11 mouse cellular contexts compared by ENCODE assay signal in genomic region chr6:87789791-87790190, GRCm38 (mm10). TPM values are rescaled to one million over a fixed set of nuclear protein-coding genes. Genes with fewer than 3 reads are reported as not detected.
DNase-seq lines count a peak whose midpoint lies in the region; ATAC-seq and TF ChIP-seq lines count a peak whose summit lies in the region.
"Had no signal": no experiment of that assay in that cellular context is flagged by ENCODE, and none has a peak within 500 bp of the region (broad histone marks: within the 10 kb centered on the region; RNA-seq: fewer than 3 reads in every experiment).

No protein-coding gene starts in this region.

- ATAC-seq in kidney, embryonic 14.5 days (ENCODE audit: low FRiP score, low TSS enrichment), result no peak
- ATAC-seq in liver, embryonic 12.5 days, result no peak
- ATAC-seq in stomach, postnatal 0 days (ENCODE audit: low FRiP score, low TSS enrichment), result peak; percentile 15; the same call in 1 of the 2 replicates

- DNase-seq in kidney, postnatal 36 days, result no peak
- DNase-seq in testis, postnatal 10 days (ENCODE audit: low spot score), result peak; percentile 36
- DNase-seq in testis, postnatal 14 days (ENCODE audit: low spot score), result no peak
- DNase-seq in stomach, postnatal 0 days (ENCODE audit: low spot score), result peak; percentile 32
- DNase-seq in c-Kit-positive CD71-positive TER-119-positive erythroid progenitor cells, embryonic 14.5 days (ENCODE audit: low spot score), result no peak
- no peak for DNase-seq in gastrocnemius, adult 18-20 months (ENCODE audit: low spot score)
- DNase-seq: embryo, embryonic 11 days had no signal

- H3K9me3 ChIP-seq in kidney, embryonic 14.5 days (ENCODE audit: control insufficient read depth, low read length), result no peaks in the 10 kb centered on the region
- H3K9me3 ChIP-seq in liver, embryonic 12.5 days (replicated peaks), result no peaks in the 10 kb centered on the region
- no peaks in the 10 kb centered on the region for H3K9me3 ChIP-seq in stomach, postnatal 0 days (ENCODE audit: control insufficient read depth, low read length)
- H3K9me3 ChIP-seq: megakaryocyte, embryonic 14.5 days had no signal

- WGBS in kidney, embryonic 14.5 days, result 78% methylated on average over 6 of the region's 6 CpGs
- WGBS in liver, embryonic 12.5 days (ENCODE audit: insufficient replicate concordance), result 77% methylated on average over 6 of the region's 6 CpGs
- WGBS in stomach, postnatal 0 days, result 65% methylated on average over 6 of the region's 6 CpGs

- peak overlapping the region; percentile 17; the same call in 1 of the 2 replicates for H3K27ac ChIP-seq in kidney, embryonic 14.5 days (ENCODE audit: low read depth, low read length)
- peak overlapping the region; percentile 98 for H3K27ac ChIP-seq in liver, embryonic 12.5 days
- peak overlapping the region; percentile 84 for H3K27ac ChIP-seq in stomach, postnatal 0 days (replicated peaks)

- no peak for TF ChIP-seq CTCF in stomach, postnatal 0 days (IDR thresholded peaks at IDR 0.05; ENCODE audit: low read depth)

- peaks cover 6% of the 10 kb centered on the region; the same call in 1 of the 2 replicates for H3K4me1 ChIP-seq in kidney, embryonic 14.5 days (ENCODE audit: control insufficient read depth, insufficient read depth, low read length)
- peaks cover 79% of the 10 kb centered on the region for H3K4me1 ChIP-seq in liver, embryonic 12.5 days
- peaks cover 2% of the 10 kb centered on the region; the same call in 1 of the 2 replicates for H3K4me1 ChIP-seq in stomach, postnatal 0 days (replicated peaks; ENCODE audit: control insufficient read depth, insufficient read depth)

- no peak for TF ChIP-seq EP300 in stomach, postnatal 0 days (optimal IDR thresholded peaks at IDR 0.05)

- no peak overlapping the region for H3K4me2 ChIP-seq in kidney, embryonic 14.5 days (replicated peaks; ENCODE audit: low read depth, low read length)
- no peak overlapping the region for H3K4me2 ChIP-seq in liver, embryonic 12.5 days
- no peak overlapping the region for H3K4me2 ChIP-seq in stomach, postnatal 0 days (replicated peaks; ENCODE audit: low read depth)

- H3K9ac ChIP-seq in kidney, embryonic 14.5 days (ENCODE audit: low read depth, low read length), result no peak overlapping the region
- peak overlapping the region; percentile 64 for H3K9ac ChIP-seq in liver, embryonic 12.5 days
- 0 out of 2 replicates have a peak overlapping the region, but pooled peaks have one; percentile 8 for H3K9ac ChIP-seq in stomach, postnatal 0 days (ENCODE audit: low read length)

- H3K27me3 ChIP-seq in kidney, embryonic 14.5 days (ENCODE audit: control insufficient read depth, insufficient read depth, low read length), result no peaks in the 10 kb centered on the region
- no peaks in the 10 kb centered on the region for H3K27me3 ChIP-seq in liver, embryonic 12.5 days (replicated peaks)
- no peaks in the 10 kb centered on the region for H3K27me3 ChIP-seq in stomach, postnatal 0 days (ENCODE audit: control insufficient read depth, insufficient read depth, low read length)
- H3K27me3 ChIP-seq: megakaryocyte, embryonic 14.5 days had no signal

- H3K36me3 ChIP-seq in kidney, embryonic 14.5 days (ENCODE audit: control insufficient read depth, insufficient read depth, low read length), result peaks cover 14% of the 10 kb centered on the region
- H3K36me3 ChIP-seq in liver, embryonic 12.5 days, result peaks cover 66% of the 10 kb centered on the region
- H3K36me3 ChIP-seq in stomach, postnatal 0 days (ENCODE audit: control insufficient read depth, insufficient read depth, low read length), result no peaks in the 10 kb centered on the region

- no peak overlapping the region for H3K4me3 ChIP-seq in kidney, embryonic 14.5 days (ENCODE audit: low read length)
- H3K4me3 ChIP-seq in liver, embryonic 12.5 days, result no peak overlapping the region
- H3K4me3 ChIP-seq in stomach, postnatal 0 days (ENCODE audit: low read depth, low read length), result no peak overlapping the region
- H3K4me3 ChIP-seq: megakaryocyte, embryonic 14.5 days had no signal

RNA-seq across cellular contexts. Expression of gene Gp9, which starts 11.9 kb away (rescaled TPM):
- polyA plus RNA-seq in kidney, embryonic 14.5 days (2014; fragmentation: Nextera tagmentation; extraction: Ambion mirVana), result 1.7 and 2.5 TPM in 2 replicates
- 40.9 and 44.2 TPM in 2 replicates for polyA plus RNA-seq in liver, embryonic 12.5 days (2016; fragmentation: Nextera tagmentation; extraction: Ambion mirVana)
- polyA plus RNA-seq in stomach, postnatal 0 days (2015; fragmentation: Nextera tagmentation; extraction: Ambion mirVana), result 0.38 and 0.40 TPM in 2 replicates
- total RNA-seq in gastrocnemius, adult 18-20 months (2021), result not detected

RNA-seq across cellular contexts. Expression of gene Rab43, which starts 22.2 kb away (rescaled TPM):
- 8.1 and 9.9 TPM in 2 replicates for polyA plus RNA-seq in kidney, embryonic 14.5 days (2014; fragmentation: Nextera tagmentation; extraction: Ambion mirVana)
- polyA plus RNA-seq in liver, embryonic 12.5 days (2016; fragmentation: Nextera tagmentation; extraction: Ambion mirVana), result 28.6 and 30.5 TPM in 2 replicates
- 12.6 and 13.4 TPM in 2 replicates for polyA plus RNA-seq in stomach, postnatal 0 days (2015; fragmentation: Nextera tagmentation; extraction: Ambion mirVana)
- total RNA-seq in gastrocnemius, adult 18-20 months (2021), result 1 to 10 TPM; 3.2 to 5.9 TPM

RNA-seq across cellular contexts. Expression of gene Gm45140, which starts 45.8 kb away (rescaled TPM):
- polyA plus RNA-seq in kidney, embryonic 14.5 days (2014; fragmentation: Nextera tagmentation; extraction: Ambion mirVana), result 3.4 and 5.4 TPM in 2 replicates
- polyA plus RNA-seq in liver, embryonic 12.5 days (2016; fragmentation: Nextera tagmentation; extraction: Ambion mirVana), result 5.0 and 7.1 TPM in 2 replicates
- 1.3 and 1.9 TPM in 2 replicates for polyA plus RNA-seq in stomach, postnatal 0 days (2015; fragmentation: Nextera tagmentation; extraction: Ambion mirVana)
- under 1 TPM in 1 of 2 experiments, not detected in 1; 0.59 TPM for total RNA-seq in gastrocnemius, adult 18-20 months (2021)

RNA-seq across cellular contexts. Expression of gene Isy1, which starts 48.8 kb away (rescaled TPM):
- polyA plus RNA-seq in kidney, embryonic 14.5 days (2014; fragmentation: Nextera tagmentation; extraction: Ambion mirVana), result 61.5 and 63.5 TPM in 2 replicates
- polyA plus RNA-seq in liver, embryonic 12.5 days (2016; fragmentation: Nextera tagmentation; extraction: Ambion mirVana), result 59.5 and 62.4 TPM in 2 replicates
- polyA plus RNA-seq in stomach, postnatal 0 days (2015; fragmentation: Nextera tagmentation; extraction: Ambion mirVana), result 24.6 and 27.5 TPM in 2 replicates
- 10 to 100 TPM; 19.5 to 22.6 TPM for total RNA-seq in gastrocnemius, adult 18-20 months (2021)

RNA-seq across cellular contexts. Expression of gene Efcc1, which starts 59.1 kb away (rescaled TPM):
- polyA plus RNA-seq in kidney, embryonic 14.5 days (2014; fragmentation: Nextera tagmentation; extraction: Ambion mirVana), result 1.5 and 1.8 TPM in 2 replicates
- 0.51 and 0.63 TPM in 2 replicates for polyA plus RNA-seq in liver, embryonic 12.5 days (2016; fragmentation: Nextera tagmentation; extraction: Ambion mirVana)
- polyA plus RNA-seq in stomach, postnatal 0 days (2015; fragmentation: Nextera tagmentation; extraction: Ambion mirVana), result 1.1 and 1.4 TPM in 2 replicates
- total RNA-seq in gastrocnemius, adult 18-20 months (2021), result under 1 TPM; 0.66 to 0.74 TPM
- total RNA-seq: neutrophil, adult 5-6 weeks had no signal

Comparison
In these comparisons a context has a peak if more than half of its experiments do, and no peak if none do; other contexts are left out.
1. DNase-seq: peak in testis, postnatal 10 days (single experiment) and stomach, postnatal 0 days (single experiment); none in kidney, postnatal 36 days (0 of 2), testis, postnatal 14 days (single experiment), c-Kit-positive CD71-positive TER-119-positive erythroid progenitor cells, embryonic 14.5 days (single experiment) and gastrocnemius, adult 18-20 months (single experiment).
2. H3K27ac ChIP-seq: peak in every context shown above with its lines; median percentile 98 in liver, embryonic 12.5 days; 84 in stomach, postnatal 0 days; 17 in kidney, embryonic 14.5 days.
3. RNA of gene Gp9, which starts 11.9 kb away (polyA plus RNA-seq): 40.9 to 44.2 TPM in liver, embryonic 12.5 days; 1.7 to 2.5 TPM in kidney, embryonic 14.5 days and 0.38 to 0.40 TPM in stomach, postnatal 0 days; every median in the first group is over 10 times any median in the second.